Mouse (Mus musculus) CH12.LX (cell line): ENCODE results near the gene Tacc3. TPM values are rescaled to one million over a fixed set of nuclear protein-coding genes. Genes with fewer than 3 reads are reported as not detected.

ENCODE experiments used
- DNase-seq: peaks from one replicate; pipeline ENCODE4 v3.0.0-alpha.2; 2013; ENCODE audit errors: extremely low read depth
- H3K27ac ChIP-seq: 2 replicates; pipeline ENCODE4 v1.5.1; 2012; ENCODE audit warnings: low read depth, mild to moderate bottlenecking, control low read depth, moderate library complexity; ENCODE audit not compliant: insufficient read depth
- H3K27me3 ChIP-seq: replicated peaks from 2 replicates; pipeline ENCODE3; 2012; ENCODE audit warnings: inconsistent platforms
- H3K36me3 ChIP-seq, 2 experiments: replicated peaks in 1 of 2; 2 replicates each; pipeline versions ENCODE3 to v1.6.1; 2012; ENCODE audit warnings: inconsistent platforms in 1 of 2, low read length in 1 of 2, mild to moderate bottlenecking in 1 of 2, mixed read lengths in 1 of 2, moderate library complexity in 1 of 2; ENCODE audit not compliant: control insufficient read depth in 1 of 2, insufficient read depth in 1 of 2
- H3K4me1 ChIP-seq, 2 experiments: 2 replicates each; pipeline ENCODE4 v1.6.1; 2012; ENCODE audit warnings: inconsistent platforms in 1 of 2, moderate library complexity in 1 of 2; ENCODE audit not compliant: insufficient read depth in 2 of 2, control insufficient read depth in 1 of 2
- H3K4me2 ChIP-seq: 2 replicates; pipeline ENCODE4 v1.6.1; 2012; ENCODE audit warnings: low read depth, mild to moderate bottlenecking, control low read depth; ENCODE audit not compliant: poor library complexity, insufficient read depth, severe bottlenecking
- H3K4me3 ChIP-seq, 3 experiments: fragments of 150-350 bp in 1 of 3; sonication (generic) in 1 of 3; replicated peaks in 1 of 3; 2 replicates each; pipeline versions ENCODE3 to v1.5.1; 2011 to 2012; ENCODE audit warnings: low read depth in 2 of 3, low read length in 2 of 3, mild to moderate bottlenecking in 2 of 3, moderate library complexity in 2 of 3, control low read depth in 1 of 3, improper control_type of control experiment in 1 of 3, inconsistent platforms in 1 of 3, mixed read lengths in 1 of 3; ENCODE audit not compliant: poor library complexity in 1 of 3
- H3K79me2 ChIP-seq: replicated peaks from 2 replicates; pipeline ENCODE4 v1.6.1; 2012; ENCODE audit warnings: mild to moderate bottlenecking, moderate library complexity; ENCODE audit not compliant: control insufficient read depth, poor library complexity, insufficient read depth, severe bottlenecking; ENCODE audit errors: extremely low read depth
- H3K9ac ChIP-seq: 2 replicates; pipeline ENCODE4 v1.6.1; 2012; ENCODE audit warnings: low read depth, mild to moderate bottlenecking, control low read depth, moderate library complexity; ENCODE audit not compliant: insufficient read depth
- H3K9me3 ChIP-seq: replicated peaks from 2 replicates; pipeline ENCODE3; 2012; ENCODE audit warnings: low read length, inconsistent platforms, mixed read lengths
- BHLHE40 ChIP-seq: IDR thresholded peaks from 2 replicates; pipeline ENCODE4 v1.6.1; 2011; ENCODE audit warnings: mild to moderate bottlenecking, low read depth, low read length, improper control_type of control experiment
- CHD1 ChIP-seq: IDR thresholded peaks from 2 replicates; pipeline ENCODE4 v1.6.1; 2012; ENCODE audit warnings: low read depth, low read length, improper control_type of control experiment, inconsistent platforms
- CHD2 ChIP-seq: IDR thresholded peaks from 2 replicates; pipeline ENCODE4 v1.6.1; 2011; ENCODE audit warnings: low read length, improper control_type of control experiment
- CTCF ChIP-seq, 2 experiments: IDR thresholded peaks in 1 of 2; conservative IDR thresholded peaks in 1 of 2; 2 replicates each; pipeline ENCODE4 v1.5.1; 2011 to 2012; ENCODE audit warnings: low read depth in 2 of 2, low read length in 2 of 2, improper control_type of control experiment in 1 of 2, inconsistent platforms in 1 of 2, mild to moderate bottlenecking in 1 of 2, moderate library complexity in 1 of 2
- E2F4 ChIP-seq: IDR thresholded peaks from 2 replicates; pipeline ENCODE4 v1.6.1; 2011; ENCODE audit warnings: low read depth, low read length, improper control_type of control experiment; ENCODE audit not compliant: insufficient replicate concordance
- ELF1 ChIP-seq: IDR thresholded peaks from 2 replicates; pipeline ENCODE4 v1.6.1; 2014; ENCODE audit warnings: low read depth, mild to moderate bottlenecking, inconsistent platforms, low read length, improper control_type of control experiment
- EP300 ChIP-seq: IDR thresholded peaks from 2 replicates; pipeline ENCODE4 v1.6.1; 2011; ENCODE audit warnings: low read length, improper control_type of control experiment
- ETS1 ChIP-seq: conservative IDR thresholded peaks from 2 replicates; pipeline ENCODE4 v1.6.1; 2012; ENCODE audit warnings: low read depth, mild to moderate bottlenecking, inconsistent platforms, low read length, improper control_type of control experiment, moderate library complexity
- GABPA ChIP-seq: IDR thresholded peaks from 2 replicates; pipeline ENCODE4 v1.6.1; 2012; ENCODE audit warnings: low read depth, low read length, improper control_type of control experiment, inconsistent platforms; ENCODE audit not compliant: insufficient replicate concordance
- HCFC1 ChIP-seq: IDR thresholded peaks from 2 replicates; pipeline ENCODE4 v1.6.1; 2012; ENCODE audit warnings: low read depth, mild to moderate bottlenecking, inconsistent platforms, low read length, improper control_type of control experiment
- IRF4 ChIP-seq: IDR thresholded peaks from 2 replicates; pipeline ENCODE4 v1.6.1; 2014; ENCODE audit warnings: low read depth, mild to moderate bottlenecking, inconsistent platforms, low read length, improper control_type of control experiment
- JUN ChIP-seq: IDR thresholded peaks from 2 replicates; pipeline ENCODE4 v1.6.1; 2011; ENCODE audit warnings: low read depth, mild to moderate bottlenecking, low read length, improper control_type of control experiment, moderate library complexity; ENCODE audit not compliant: insufficient read depth
- JUND ChIP-seq: conservative IDR thresholded peaks from 2 replicates; pipeline ENCODE4 v1.6.1; 2011; ENCODE audit warnings: low read depth, low read length, improper control_type of control experiment
- KAT2A ChIP-seq: IDR thresholded peaks from 2 replicates; pipeline ENCODE4 v1.6.1; 2012; ENCODE audit warnings: low read length, improper control_type of control experiment, inconsistent platforms; ENCODE audit not compliant: insufficient replicate concordance
- MAFK ChIP-seq: IDR thresholded peaks from 2 replicates; pipeline ENCODE4 v1.6.1; 2011; ENCODE audit warnings: low read length, improper control_type of control experiment; ENCODE audit not compliant: insufficient replicate concordance
- MAX ChIP-seq: IDR thresholded peaks from 2 replicates; pipeline ENCODE4 v1.6.1; 2011; ENCODE audit warnings: low read length, improper control_type of control experiment
- MAZ ChIP-seq: IDR thresholded peaks from 2 replicates; pipeline ENCODE4 v1.6.1; 2012; ENCODE audit warnings: low read depth, mild to moderate bottlenecking, inconsistent platforms, low read length, improper control_type of control experiment, moderate library complexity
- MEF2A ChIP-seq: IDR thresholded peaks from 2 replicates; pipeline ENCODE4 v1.6.1; 2014; ENCODE audit warnings: low read depth, mild to moderate bottlenecking, inconsistent platforms, low read length, improper control_type of control experiment, borderline replicate concordance
- MXI1 ChIP-seq: IDR thresholded peaks from 2 replicates; pipeline ENCODE4 v1.6.1; 2011; ENCODE audit warnings: mild to moderate bottlenecking, low read depth, low read length, improper control_type of control experiment
- MYC ChIP-seq: IDR thresholded peaks from 2 replicates; pipeline ENCODE4 v1.6.1; 2011; ENCODE audit warnings: low read depth, mild to moderate bottlenecking, improper control_type of control experiment, low read length
- NELFE ChIP-seq: IDR thresholded peaks from 2 replicates; pipeline ENCODE4 v1.6.1; 2011; ENCODE audit warnings: low read depth, low read length, improper control_type of control experiment
- NRF1 ChIP-seq: IDR thresholded peaks from 2 replicates; pipeline ENCODE4 v1.6.1; 2014; ENCODE audit warnings: low read depth, mild to moderate bottlenecking, inconsistent platforms, low read length, improper control_type of control experiment, moderate library complexity
- PAX5 ChIP-seq: IDR thresholded peaks from 2 replicates; pipeline ENCODE4 v1.6.1; 2012; ENCODE audit warnings: low read length, inconsistent platforms, mixed read lengths
- POLR2A ChIP-seq: IDR thresholded peaks from 2 replicates; pipeline ENCODE4 v1.6.1; 2011; ENCODE audit warnings: low read depth, mild to moderate bottlenecking, improper control_type of control experiment, low read length
- POLR2AphosphoS2 ChIP-seq: IDR thresholded peaks from 2 replicates; pipeline ENCODE4 v1.6.1; 2011; ENCODE audit warnings: low read depth, low read length, improper control_type of control experiment
- RAD21 ChIP-seq: IDR thresholded peaks from 2 replicates; pipeline ENCODE4 v1.6.1; 2011; ENCODE audit warnings: low read depth, mild to moderate bottlenecking, low read length, improper control_type of control experiment, moderate library complexity
- RCOR1 ChIP-seq: conservative IDR thresholded peaks from 2 replicates; pipeline ENCODE4 v1.6.1; 2012; ENCODE audit warnings: low read depth, mild to moderate bottlenecking, inconsistent platforms, low read length, improper control_type of control experiment
- SIN3A ChIP-seq: IDR thresholded peaks from 2 replicates; pipeline ENCODE4 v1.6.1; 2012; ENCODE audit warnings: low read length, improper control_type of control experiment, inconsistent platforms
- SMC3 ChIP-seq: IDR thresholded peaks from 2 replicates; pipeline ENCODE4 v1.6.1; 2011; ENCODE audit warnings: low read depth, low read length, improper control_type of control experiment
- TBP ChIP-seq: conservative IDR thresholded peaks from 2 replicates; pipeline ENCODE4 v1.6.1; 2011; ENCODE audit warnings: low read depth, low read length, improper control_type of control experiment
- TCF12 ChIP-seq: IDR thresholded peaks from 2 replicates; pipeline ENCODE4 v1.6.1; 2014; ENCODE audit warnings: low read depth, mild to moderate bottlenecking, inconsistent platforms, low read length, improper control_type of control experiment
- UBTF ChIP-seq: IDR thresholded peaks from 2 replicates; pipeline ENCODE4 v1.6.1; 2012; ENCODE audit warnings: low read depth, mild to moderate bottlenecking, inconsistent platforms, low read length, improper control_type of control experiment, moderate library complexity
- USF1 ChIP-seq: IDR thresholded peaks from 2 replicates; pipeline ENCODE4 v1.6.1; 2014; ENCODE audit warnings: low read depth, mild to moderate bottlenecking, inconsistent platforms, low read length, improper control_type of control experiment
- USF2 ChIP-seq: conservative IDR thresholded peaks from 2 replicates; pipeline ENCODE4 v1.6.1; 2011; ENCODE audit warnings: low read depth, low read length, improper control_type of control experiment
- ZC3H11A ChIP-seq: IDR thresholded peaks from 2 replicates; pipeline ENCODE4 v1.6.1; 2012; ENCODE audit warnings: low read depth, mild to moderate bottlenecking, inconsistent platforms, low read length, improper control_type of control experiment
- ZKSCAN1 ChIP-seq: IDR thresholded peaks from 2 replicates; pipeline ENCODE4 v1.6.1; 2012; ENCODE audit warnings: low read depth, inconsistent platforms, low read length, improper control_type of control experiment, borderline replicate concordance
- ZMIZ1 ChIP-seq: IDR thresholded peaks from 2 replicates; pipeline ENCODE4 v1.6.1; 2012; ENCODE audit warnings: low read depth, mild to moderate bottlenecking, inconsistent platforms, low read length, improper control_type of control experiment
- ZNF384 ChIP-seq: IDR thresholded peaks from 2 replicates; pipeline ENCODE4 v1.6.1; 2012; ENCODE audit warnings: low read depth, low read length, improper control_type of control experiment, inconsistent platforms
- dilution Hi-C: fragments of 300-500 bp; cut with MboI; formaldehyde crosslinking; loops from 2 replicates; pipeline ENCODE4 v1.14.3; 2020; ENCODE audit warnings: low sequenced_read_pairs; ENCODE audit not compliant: extremely low pct_unique_long_range_greater_than_20kb, extremely low pct_ligation_motif_present
- in situ Hi-C: fragments of 300-500 bp; cut with MboI; formaldehyde crosslinking; loops from 3 replicates; pipeline ENCODE4 v1.14.3; 2019; ENCODE audit warnings: low sequenced_read_pairs, low pct_ligation_motif_present, low pct_unique_long_range_greater_than_20kb, mixed read lengths
- polyA plus RNA-seq: library from polyadenylated mRNA; unstranded; fragments of >175 nt; gene quantifications from 2 replicates; pipeline ENCODE4 v1.2.1, GENCODE M21; 2012; ENCODE audit warnings: low read depth; ENCODE audit not compliant: insufficient read length
- total RNA-seq, 2 experiments: library from RNA; depleted of rRNA; stranded (reverse); fragments of 300-350 nt in 1 of 2; fragments of >200 nt in 1 of 2; gene quantifications; 2 replicates each; pipeline ENCODE4 v1.2.3; 2012 to 2014

Tacc3 gene
- total and polyA plus RNA-seq, 3 experiments = 89.4 to 186 (median 160) TPM

GRCm38 (mm10) chr5:33651921-33652782 is 5.8 kb upstream of the Tacc3 start, which contains the start of gene Slbp:
Gene Slbp, minus strand, starts transcription at chr5:33652574.
- in situ Hi-C loops = no loop called here
- DNase-seq = peak; percentile 96
- TF ChIP-seq ZMIZ1 = peak; percentile 98
- peak; percentile 99 for TF ChIP-seq CHD1
- peak; percentile 91 for TF ChIP-seq TBP
- TF ChIP-seq KAT2A = peak; percentile 72
- TF ChIP-seq USF1 = no peak; the same call in 1 of the 2 replicates
- peak; percentile 21; the same call in 1 of the 2 replicates for TF ChIP-seq MEF2A
- TF ChIP-seq MAFK = no peak
- peak; percentile 77 for TF ChIP-seq MAX
- no peak for TF ChIP-seq ZC3H11A
- peak; percentile 24 for TF ChIP-seq ETS1
- TF ChIP-seq CTCF (conservative IDR thresholded peaks at IDR 0.05 in 1 of 2, IDR thresholded peaks at IDR 0.05 in 1 of 2; ENCODE audit: low read depth in 2 of 2, low read length in 2 of 2) = no peak
- peak; percentile 71 for TF ChIP-seq HCFC1
- peak; percentile 99 for TF ChIP-seq POLR2A
- peak; percentile 95 for TF ChIP-seq SIN3A
- TF ChIP-seq NELFE = peak; percentile 100
- peak; percentile 97 for TF ChIP-seq E2F4
- TF ChIP-seq MXI1 = peak; percentile 90
- peak; percentile 84 for TF ChIP-seq NRF1
- TF ChIP-seq JUND = no peak
- peak; percentile 49; the same call in 1 of the 2 replicates for TF ChIP-seq UBTF
- TF ChIP-seq JUN = no peak
- peak; percentile 78 for TF ChIP-seq MAZ
- no peak; the same call in none of the 2 replicates for TF ChIP-seq CHD2
- 0 out of 2 replicates have a peak, but pooled peaks have one; percentile 22 for TF ChIP-seq BHLHE40
- TF ChIP-seq EP300 = no peak; the same call in 1 of the 2 replicates
- 0 out of 2 replicates have a peak, but pooled peaks have one; percentile 19 for TF ChIP-seq ZNF384
- TF ChIP-seq IRF4 = peak; percentile 34; the same call in 1 of the 2 replicates
- no peak for TF ChIP-seq RCOR1
- TF ChIP-seq ZKSCAN1 = no peak
- TF ChIP-seq TCF12 = peak; percentile 93
- TF ChIP-seq USF2 = no peak
- peak; percentile 63; the same call in 1 of the 2 replicates for TF ChIP-seq ELF1
- no peak for TF ChIP-seq SMC3
- no peak for TF ChIP-seq GABPA
- TF ChIP-seq POLR2AphosphoS2 = peak; percentile 98
- TF ChIP-seq RAD21 = no peak
- no peak for TF ChIP-seq PAX5
- no peak for TF ChIP-seq MYC
- Histone ChIP-seq H3K36me3 (peaks cover 32 to 59% of the 10 kb centered on the region in 2 experiments), H3K79me2 (peaks cover 64% of the 10 kb centered on the region), H3K4me1 (peaks cover 12 to 63% of the 10 kb centered on the region in 2 experiments), H3K27me3 (no peaks in the 10 kb centered on the region), H3K9ac (peak within 1 kb of the TSS; percentile 96), H3K4me3 (peak within 1 kb of the TSS; percentile 87 to 91 (median 89)), H3K9me3 (no peaks in the 10 kb centered on the region), H3K4me2 (peak within 1 kb of the TSS; percentile 96), H3K27ac (peak within 1 kb of the TSS; percentile 90)
- dilution Hi-C loops = no loop called here
